Mouse (Mus musculus): ENCODE results near the gene Gm45808. TPM values are rescaled to one million over a fixed set of nuclear protein-coding genes. Genes with fewer than 3 reads are reported as not detected.
"Not testable (repeated sequence)": the region's sequence is repeated elsewhere in the genome, so short reads cannot be mapped to it uniquely, and the experiment has no call there.

Gm45808 gene
- polyA plus RNA-seq, 1 experiment from 2014 or later, result not detected

GRCm38 (mm10) chr7:45518618-45519017, 32.0 kb upstream of the Gm45808 start:
- Histone ChIP-seq H3K27ac (replicated peaks; ENCODE audit: low read depth, low read length) (no peak overlapping the region), H3K27me3 (ENCODE audit: control insufficient read depth, insufficient read depth, low read length) (no peaks in the 10 kb centered on the region), H3K36me3 (replicated peaks; ENCODE audit: control insufficient read depth, insufficient read depth, low read depth, low read length) (no peaks in the 10 kb centered on the region), H3K4me1 (ENCODE audit: control insufficient read depth, insufficient read depth, low read length) (peaks cover 2% of the 10 kb centered on the region), H3K9me3 (replicated peaks; ENCODE audit: control insufficient read depth, low read length) (no peaks in the 10 kb centered on the region), H3K4me3 (ENCODE audit: low read depth, low read length) (no peak overlapping the region), H3K9ac (replicated peaks; ENCODE audit: low read length) (no peak overlapping the region), H3K4me2 (ENCODE audit: low read depth, low read length) (no peak overlapping the region)
- 92% methylated on average over 16 of the region's 16 CpGs for WGBS
- no peak for DNase-seq (ENCODE audit: low spot score)
- ATAC-seq (replicated peaks; ENCODE audit: insufficient number of reproducible peaks, low FRiP score, low TSS enrichment, low read depth), result no peak

GRCm38 (mm10) chr7:45516846-45517245, 30.2 kb upstream of the Gm45808 start:
- H3K4me2 ChIP-seq (ENCODE audit: low read depth, low read length); DNase-seq (ENCODE audit: low spot score); H3K27me3 ChIP-seq (ENCODE audit: control insufficient read depth, insufficient read depth, low read length); H3K4me1 ChIP-seq (ENCODE audit: control insufficient read depth, insufficient read depth, low read length); H3K27ac ChIP-seq (replicated peaks; ENCODE audit: low read depth, low read length); H3K9ac ChIP-seq (replicated peaks; ENCODE audit: low read length); H3K36me3 ChIP-seq (replicated peaks; ENCODE audit: control insufficient read depth, insufficient read depth, low read depth, low read length); ATAC-seq (replicated peaks; ENCODE audit: insufficient number of reproducible peaks, low FRiP score, low TSS enrichment, low read depth); H3K9me3 ChIP-seq (replicated peaks; ENCODE audit: control insufficient read depth, low read length); H3K4me3 ChIP-seq (ENCODE audit: low read depth, low read length): not testable (repeated sequence)
- 71% methylated on average over 5 of the region's 5 CpGs for WGBS

- H3K9ac ChIP-seq (replicated peaks; ENCODE audit: low read length), result peak overlapping the region; percentile 23; the same call in 1 of the 2 replicates
- no peak overlapping the region for H3K27ac ChIP-seq (replicated peaks; ENCODE audit: low read depth, low read length)
- no peaks in the 10 kb centered on the region for H3K36me3 ChIP-seq (replicated peaks; ENCODE audit: control insufficient read depth, insufficient read depth, low read depth, low read length)
- no peak overlapping the region for H3K4me3 ChIP-seq (ENCODE audit: low read depth, low read length)
- peaks cover 2% of the 10 kb centered on the region for H3K4me1 ChIP-seq (ENCODE audit: control insufficient read depth, insufficient read depth, low read length)
- DNase-seq (ENCODE audit: low spot score), result peak; percentile 51
- H3K27me3 ChIP-seq (ENCODE audit: control insufficient read depth, insufficient read depth, low read length), result no peaks in the 10 kb centered on the region
- 16% methylated on average over 16 of the region's 16 CpGs for WGBS
- H3K9me3 ChIP-seq (replicated peaks; ENCODE audit: control insufficient read depth, low read length), result no peaks in the 10 kb centered on the region
- no peak overlapping the region for H3K4me2 ChIP-seq (ENCODE audit: low read depth, low read length)
- peak; percentile 27; the same call in 1 of the 2 replicates for ATAC-seq (replicated peaks; ENCODE audit: insufficient number of reproducible peaks, low FRiP score, low TSS enrichment, low read depth)
These were observed 28.8 kb upstream of the Gm45808 start for GRCm38 (mm10) chr7:45515436-45515835.

GRCm38 (mm10) chr7:45514411-45514810, 27.8 kb upstream of the Gm45808 start:
- H3K4me2 ChIP-seq (ENCODE audit: low read depth, low read length), result no peak overlapping the region
- H3K27ac ChIP-seq (replicated peaks; ENCODE audit: low read depth, low read length), result no peak overlapping the region
- DNase-seq (ENCODE audit: low spot score) (no peak), ATAC-seq (replicated peaks; ENCODE audit: insufficient number of reproducible peaks, low FRiP score, low TSS enrichment, low read depth) (no peak)
- WGBS, result 82% methylated on average over 7 of the region's 7 CpGs
- no peak overlapping the region for H3K4me3 ChIP-seq (ENCODE audit: low read depth, low read length)
- H3K4me1 ChIP-seq (ENCODE audit: control insufficient read depth, insufficient read depth, low read length), result peaks cover 4% of the 10 kb centered on the region
- H3K27me3 ChIP-seq (ENCODE audit: control insufficient read depth, insufficient read depth, low read length), result no peaks in the 10 kb centered on the region
- H3K9ac ChIP-seq (replicated peaks; ENCODE audit: low read length), result no peak overlapping the region
- no peaks in the 10 kb centered on the region for H3K9me3 ChIP-seq (replicated peaks; ENCODE audit: control insufficient read depth, low read length)
- no peaks in the 10 kb centered on the region for H3K36me3 ChIP-seq (replicated peaks; ENCODE audit: control insufficient read depth, insufficient read depth, low read depth, low read length)

DNA sequence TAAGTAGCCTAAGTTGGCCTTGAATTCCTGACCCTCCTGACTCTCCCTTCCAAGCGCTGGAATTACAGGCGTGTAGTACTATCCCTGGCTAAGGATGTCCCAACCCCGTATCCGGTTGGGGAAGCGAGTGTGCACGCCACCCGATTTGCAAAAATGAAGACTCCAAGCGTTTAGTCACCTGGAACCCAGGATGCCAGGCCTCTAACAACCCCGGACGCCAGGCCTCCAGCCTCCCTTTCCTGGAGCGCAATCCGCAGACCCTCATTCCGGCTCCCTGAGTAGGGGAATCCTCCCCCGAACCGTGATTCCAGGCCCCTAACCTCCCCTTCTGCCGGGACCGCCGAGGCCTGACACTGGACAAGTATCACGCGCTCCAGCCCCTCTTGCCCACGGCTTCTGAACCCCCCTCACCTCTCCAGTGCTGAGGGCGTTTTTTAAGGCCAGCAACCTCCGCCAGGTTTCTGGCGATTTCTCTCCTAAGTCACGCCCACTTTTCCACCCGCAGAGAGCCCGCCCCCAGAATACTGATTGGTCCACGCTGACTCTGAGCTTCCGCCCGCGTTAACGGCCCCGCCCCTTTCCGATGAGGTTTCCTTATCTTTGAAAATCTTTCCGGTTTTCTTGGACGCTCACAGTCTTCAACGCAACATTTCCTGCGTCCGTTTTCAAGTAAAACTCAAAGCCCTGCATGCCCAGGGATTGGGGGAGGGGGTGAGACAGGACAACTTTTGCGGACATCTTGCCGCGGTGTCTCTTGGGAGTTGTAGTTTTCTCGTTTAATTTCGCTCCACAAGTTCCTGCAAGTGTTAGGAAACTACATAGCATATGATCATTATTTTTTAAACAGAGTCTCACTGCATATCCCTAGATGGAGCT, 23.5 kb upstream of the Gm45808 start, which contains the start of gene Nucb1:
Nucb1 (minus strand) TSS at position 495 of the 876 bp plus-strand sequence.
- DNase-seq (ENCODE audit: low spot score) (peak; percentile 97), ATAC-seq (replicated peaks; ENCODE audit: insufficient number of reproducible peaks, low FRiP score, low TSS enrichment, low read depth) (peak; percentile 82)
- no peaks in the 10 kb centered on the region for H3K27me3 ChIP-seq (ENCODE audit: control insufficient read depth, insufficient read depth, low read length)
- H3K4me2 ChIP-seq (ENCODE audit: low read depth, low read length), result peak within 1 kb of the TSS; percentile 81
- no peaks in the 10 kb centered on the region for H3K9me3 ChIP-seq (replicated peaks; ENCODE audit: control insufficient read depth, low read length)
- H3K4me3 ChIP-seq (ENCODE audit: low read depth, low read length), result peak within 1 kb of the TSS; percentile 46
- peaks cover 4% of the 10 kb centered on the region for H3K4me1 ChIP-seq (ENCODE audit: control insufficient read depth, insufficient read depth, low read length)
- H3K36me3 ChIP-seq (replicated peaks; ENCODE audit: control insufficient read depth, insufficient read depth, low read depth, low read length), result no peaks in the 10 kb centered on the region
- under 1% methylated on average over 44 of the region's 44 CpGs for WGBS
- H3K27ac ChIP-seq (replicated peaks; ENCODE audit: low read depth, low read length), result peak within 1 kb of the TSS; percentile 45
- H3K9ac ChIP-seq (replicated peaks; ENCODE audit: low read length), result peak within 1 kb of the TSS; percentile 53

GRCm38 (mm10) chr7:45509181-45509882, 22.7 kb upstream of the Gm45808 start:
- peak overlapping the region; percentile 53 for H3K9ac ChIP-seq (replicated peaks; ENCODE audit: low read length)
- H3K36me3 ChIP-seq (replicated peaks; ENCODE audit: control insufficient read depth, insufficient read depth, low read depth, low read length), result no peaks in the 10 kb centered on the region
- H3K4me1 ChIP-seq (ENCODE audit: control insufficient read depth, insufficient read depth, low read length), result peaks cover 4% of the 10 kb centered on the region
- ATAC-seq (replicated peaks; ENCODE audit: insufficient number of reproducible peaks, low FRiP score, low TSS enrichment, low read depth) (0 out of 2 replicates have a peak, but pooled peaks have one; percentile 4), DNase-seq (ENCODE audit: low spot score) (no peak)
- peak overlapping the region; percentile 46 for H3K4me3 ChIP-seq (ENCODE audit: low read depth, low read length)
- no peak overlapping the region for H3K27ac ChIP-seq (replicated peaks; ENCODE audit: low read depth, low read length)
- WGBS, result 39% methylated on average over 19 of the region's 19 CpGs
- no peaks in the 10 kb centered on the region for H3K27me3 ChIP-seq (ENCODE audit: control insufficient read depth, insufficient read depth, low read length)
- H3K4me2 ChIP-seq (ENCODE audit: low read depth, low read length), result peak overlapping the region; percentile 81
- no peaks in the 10 kb centered on the region for H3K9me3 ChIP-seq (replicated peaks; ENCODE audit: control insufficient read depth, low read length)

- no peak overlapping the region for H3K9ac ChIP-seq (replicated peaks; ENCODE audit: low read length)
- H3K27me3 ChIP-seq (ENCODE audit: control insufficient read depth, insufficient read depth, low read length), result no peaks in the 10 kb centered on the region
- no peak overlapping the region for H3K27ac ChIP-seq (replicated peaks; ENCODE audit: low read depth, low read length)
- no peak for DNase-seq (ENCODE audit: low spot score)
- H3K4me1 ChIP-seq (ENCODE audit: control insufficient read depth, insufficient read depth, low read length), result peaks cover 4% of the 10 kb centered on the region
- H3K9me3 ChIP-seq (replicated peaks; ENCODE audit: control insufficient read depth, low read length), result no peaks in the 10 kb centered on the region
- no peaks in the 10 kb centered on the region for H3K36me3 ChIP-seq (replicated peaks; ENCODE audit: control insufficient read depth, insufficient read depth, low read depth, low read length)
- H3K4me2 ChIP-seq (ENCODE audit: low read depth, low read length), result no peak overlapping the region
- WGBS, result 91% methylated on average over 6 of the region's 6 CpGs
- ATAC-seq (replicated peaks; ENCODE audit: insufficient number of reproducible peaks, low FRiP score, low TSS enrichment, low read depth), result no peak
- H3K4me3 ChIP-seq (ENCODE audit: low read depth, low read length), result no peak overlapping the region
These were observed 21.9 kb upstream of the Gm45808 start for GRCm38 (mm10) chr7:45508561-45508960.

DNA sequence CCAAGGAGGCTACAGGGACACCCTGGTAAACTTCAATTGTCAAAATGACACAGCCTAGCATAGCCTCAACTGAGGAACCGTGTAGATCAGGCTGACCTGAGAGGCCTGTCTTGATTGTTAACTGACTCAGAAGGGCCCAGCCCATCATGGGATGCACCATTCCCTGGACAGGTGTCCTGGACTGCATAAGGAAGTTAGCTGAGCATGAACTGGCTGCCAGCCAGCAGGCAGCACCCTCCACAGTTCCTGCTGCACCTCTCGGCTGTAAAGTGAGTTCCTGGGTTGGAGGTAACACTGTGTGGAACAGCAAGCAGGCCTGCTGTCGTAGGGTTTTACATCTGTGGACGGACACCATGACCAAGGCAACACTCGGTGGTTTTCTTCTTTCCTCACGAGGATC, 21.0 kb upstream of the Gm45808 start:
- 90% methylated on average over 6 of the region's 6 CpGs for WGBS
- no peak for DNase-seq (ENCODE audit: low spot score)

More for the DNA sequence above, 21.0 kb upstream of the Gm45808 start:
- Histone ChIP-seq H3K27me3 (ENCODE audit: control insufficient read depth, insufficient read depth, low read length) (no peaks in the 10 kb centered on the region), H3K4me3 (ENCODE audit: low read depth, low read length) (no peak overlapping the region), H3K36me3 (replicated peaks; ENCODE audit: control insufficient read depth, insufficient read depth, low read depth, low read length) (no peaks in the 10 kb centered on the region), H3K9me3 (replicated peaks; ENCODE audit: control insufficient read depth, low read length) (no peaks in the 10 kb centered on the region), H3K9ac (replicated peaks; ENCODE audit: low read length) (no peak overlapping the region), H3K4me1 (ENCODE audit: control insufficient read depth, insufficient read depth, low read length) (peaks cover 4% of the 10 kb centered on the region), H3K4me2 (ENCODE audit: low read depth, low read length) (no peak overlapping the region), H3K27ac (replicated peaks; ENCODE audit: low read depth, low read length) (no peak overlapping the region)
- no peak for ATAC-seq (replicated peaks; ENCODE audit: insufficient number of reproducible peaks, low FRiP score, low TSS enrichment, low read depth)

All from embryonic facial prominence, embryonic 11.5 days (tissue).